Mouse (Mus musculus) embryonic facial prominence, embryonic 11.5 days (tissue): ENCODE results near the gene Ston2. TPM values are rescaled to one million over a fixed set of nuclear protein-coding genes. Genes with fewer than 3 reads are reported as not detected.

Source experiments
- ATAC-seq: fragments of 200-750 bp; cut with Nextera tagmentation; replicated peaks from 2 replicates; pipeline ENCODE4 v1.8.0; 2017; ENCODE audit warnings: low read depth; ENCODE audit not compliant: insufficient number of reproducible peaks, low FRiP score, low TSS enrichment
- DNase-seq: peaks from one replicate; pipeline ENCODE4 v3.0.0-alpha.2; 2015; ENCODE audit warnings: low spot score
- H3K27ac ChIP-seq: fragments of 300-500 bp; sonication (generic); replicated peaks from 2 replicates; pipeline ENCODE4 v1.5.1; 2014; ENCODE audit warnings: mild to moderate bottlenecking, low read depth, low read length, control low read depth
- H3K27me3 ChIP-seq: fragments of 300-500 bp; sonication (generic); 2 replicates; pipeline ENCODE4 v1.6.1; 2014; ENCODE audit warnings: mild to moderate bottlenecking, low read length, moderate library complexity, mixed read lengths; ENCODE audit not compliant: control insufficient read depth, insufficient read depth
- H3K36me3 ChIP-seq: fragments of 300-500 bp; sonication (generic); replicated peaks from 2 replicates; pipeline ENCODE4 v1.6.1; 2014; ENCODE audit warnings: low read depth, mild to moderate bottlenecking, low read length, moderate library complexity, mixed read lengths; ENCODE audit not compliant: control insufficient read depth, insufficient read depth
- H3K4me1 ChIP-seq: fragments of 300-500 bp; sonication (generic); 2 replicates; pipeline ENCODE4 v1.6.1; 2014; ENCODE audit warnings: low read length, mixed read lengths; ENCODE audit not compliant: control insufficient read depth, insufficient read depth
- H3K4me2 ChIP-seq: fragments of 300-500 bp; sonication (generic); 2 replicates; pipeline ENCODE4 v1.6.1; 2014; ENCODE audit warnings: low read depth, mild to moderate bottlenecking, control low read depth, low read length, moderate library complexity
- H3K4me3 ChIP-seq: fragments of 300-500 bp; sonication (generic); 2 replicates; pipeline ENCODE4 v1.5.1; 2014; ENCODE audit warnings: low read depth, low read length, control low read depth
- H3K9ac ChIP-seq: fragments of 300-500 bp; sonication (generic); replicated peaks from 2 replicates; pipeline ENCODE4 v1.6.1; 2014; ENCODE audit warnings: mild to moderate bottlenecking, control low read depth, low read length
- H3K9me3 ChIP-seq: fragments of 300-500 bp; sonication (generic); replicated peaks from 2 replicates; pipeline ENCODE4 v1.6.1; 2016; ENCODE audit warnings: mild to moderate bottlenecking, low read length, inconsistent platforms, mixed read lengths; ENCODE audit not compliant: control insufficient read depth
- WGBS: fragments of 180-500 bp; shearing (Covaris S2); extraction: QIAGEN DNeasy Blood & Tissue Kit; methylation state at CpG from one replicate; pipeline ENCODE4 v1.1.7; 2014; 5-methylcytosine and 5-hydroxymethylcytosine counted together
- polyA plus RNA-seq: library from polyadenylated mRNA; unstranded; fragments of >200 nt; fragmentation: Nextera tagmentation; extraction: Ambion mirVana; gene quantifications from 2 replicates; pipeline ENCODE4 v1.2.1, GENCODE M21; 2014

Gene Ston2
- polyA plus RNA-seq, 1 experiment from 2014 or later, result 5.4 TPM

GRCm38 (mm10) chr12:91604600-91604999 is 183.6 kb downstream of the Ston2 start:
- Histone ChIP-seq H3K27ac (no peak overlapping the region), H3K9me3 (no peaks in the 10 kb centered on the region), H3K4me3 (no peak overlapping the region), H3K4me1 (no peaks in the 10 kb centered on the region), H3K27me3 (no peaks in the 10 kb centered on the region), H3K36me3 (no peaks in the 10 kb centered on the region), H3K9ac (no peak overlapping the region), H3K4me2 (no peak overlapping the region)
- WGBS, result 42% methylated on average over 6 of the region's 6 CpGs
- DNase-seq, result peak; percentile 53
- ATAC-seq, result no peak

GRCm38 (mm10) chr12:91592128-91592527 is 196.1 kb downstream of the Ston2 start:
- Histone ChIP-seq H3K27ac (no peak overlapping the region), H3K4me1 (no peaks in the 10 kb centered on the region; the same call in 1 of the 2 replicates), H3K9me3 (no peaks in the 10 kb centered on the region), H3K9ac (no peak overlapping the region), H3K27me3 (no peaks in the 10 kb centered on the region), H3K36me3 (no peaks in the 10 kb centered on the region), H3K4me2 (no peak overlapping the region), H3K4me3 (no peak overlapping the region)
- no peak for DNase-seq
- WGBS, result 99% methylated on average over 3 of the region's 3 CpGs
- ATAC-seq, result no peak

DNA sequence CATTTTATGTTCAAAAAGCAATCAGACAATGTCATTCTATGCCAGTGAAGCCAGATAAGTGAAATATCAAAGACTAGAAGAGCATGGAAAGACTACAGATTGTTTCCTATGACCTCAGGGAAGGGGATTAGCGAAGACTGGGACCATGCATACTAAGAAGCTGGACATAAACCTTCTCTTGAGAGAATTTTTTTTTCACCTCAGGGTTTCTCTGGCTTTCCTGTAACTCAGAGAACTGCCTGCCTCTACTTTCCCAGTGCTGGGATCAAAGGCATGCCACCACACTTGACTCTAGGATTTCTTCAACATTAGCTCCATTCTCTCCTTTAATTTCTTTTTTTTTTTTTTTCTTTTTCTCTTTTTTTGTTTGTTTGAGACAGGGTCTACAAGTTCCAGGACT is 197.0 kb downstream of the Ston2 start:
- peak overlapping the region; percentile 91; the same call in 1 of the 2 replicates for H3K27ac ChIP-seq
- WGBS, result 82% methylated on average over 1 of the region's 1 CpGs
- no peaks in the 10 kb centered on the region for H3K27me3 ChIP-seq
- DNase-seq (no peak), ATAC-seq (no peak)
- no peaks in the 10 kb centered on the region; the same call in 1 of the 2 replicates for H3K4me1 ChIP-seq
- H3K36me3 ChIP-seq, result no peaks in the 10 kb centered on the region
- peak overlapping the region; percentile 61 for H3K4me2 ChIP-seq
- no peak overlapping the region; the same call in 1 of the 2 replicates for H3K4me3 ChIP-seq
- peak overlapping the region; percentile 80 for H3K9ac ChIP-seq
- no peaks in the 10 kb centered on the region for H3K9me3 ChIP-seq

DNA sequence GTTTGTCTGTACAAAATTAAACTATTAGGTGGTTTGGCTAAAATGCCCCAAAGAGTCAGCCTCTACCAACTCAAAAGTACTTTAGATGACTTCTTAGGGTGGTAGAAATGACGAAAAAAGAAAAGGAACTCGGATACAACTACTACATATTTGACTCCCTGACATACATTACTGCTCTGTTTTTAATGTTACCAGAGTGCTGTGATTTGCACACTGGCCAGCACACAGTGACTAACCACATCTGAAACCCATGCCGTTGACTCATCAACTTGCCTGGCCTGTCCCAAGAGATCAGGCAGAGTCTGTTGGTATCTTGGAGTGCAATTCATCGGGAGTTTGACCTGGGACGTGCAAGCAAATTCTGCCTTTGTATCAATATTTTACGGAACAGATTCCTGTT is 197.5 kb downstream of the Ston2 start:
- H3K9me3 ChIP-seq, result no peaks in the 10 kb centered on the region
- peak; percentile 27 for DNase-seq
- WGBS, result 32% methylated on average over 6 of the region's 6 CpGs
- peak overlapping the region; percentile 96 for H3K4me3 ChIP-seq
- H3K4me1 ChIP-seq, result no peaks in the 10 kb centered on the region; the same call in 1 of the 2 replicates
- H3K27ac ChIP-seq, result peak overlapping the region; percentile 91
- no peak for ATAC-seq
- H3K36me3 ChIP-seq, result peaks cover 3% of the 10 kb centered on the region
- peak overlapping the region; percentile 61 for H3K4me2 ChIP-seq
- peak overlapping the region; percentile 80 for H3K9ac ChIP-seq
- H3K27me3 ChIP-seq, result no peaks in the 10 kb centered on the region

DNA sequence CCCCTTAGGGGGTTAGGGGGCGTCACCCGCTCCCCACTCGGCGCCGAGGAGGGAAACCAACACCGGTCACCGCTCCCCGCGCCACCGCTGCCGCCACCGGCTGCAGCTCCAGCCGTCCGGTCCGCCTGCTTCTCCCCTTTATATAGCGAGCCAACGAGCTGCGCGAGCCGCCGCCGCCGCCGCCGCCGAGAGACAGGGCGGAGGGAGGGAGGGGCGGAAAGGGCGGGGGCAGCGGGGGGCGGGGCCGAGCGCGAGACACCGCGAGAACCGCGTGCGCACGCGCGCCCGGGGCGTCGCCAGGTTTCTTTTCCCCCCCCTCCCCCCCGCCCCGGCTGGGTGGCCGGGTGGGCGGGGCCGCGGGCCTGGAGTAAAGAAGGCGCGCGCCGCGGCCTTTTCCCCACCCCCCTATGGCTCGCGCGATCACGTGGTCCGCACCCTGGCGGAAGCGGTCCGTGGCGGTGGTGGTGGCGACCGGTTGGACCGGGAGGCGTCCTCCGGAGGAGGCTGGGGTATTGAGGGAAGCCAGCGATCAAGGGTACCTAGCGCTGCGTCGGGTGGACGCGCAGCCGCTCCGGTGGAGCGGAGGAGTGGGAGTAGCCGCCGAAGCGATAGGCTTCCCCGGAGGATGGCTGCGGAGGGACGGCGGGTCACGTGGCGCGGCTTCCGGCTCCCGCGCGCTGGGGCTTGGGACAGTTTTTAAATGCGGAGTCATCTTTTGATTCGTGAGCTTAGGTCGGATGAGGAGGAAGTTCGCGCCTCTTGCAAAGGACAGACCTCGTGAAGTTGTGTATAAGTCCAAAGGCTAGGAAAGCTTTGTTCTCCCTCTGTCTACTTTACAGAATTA is 198.1 kb downstream of the Ston2 start, which contains the start of gene Gtf2a1:
Gene Gtf2a1, minus strand, starts transcription at position 641 of the 844 bp plus-strand sequence.
- H3K27me3 ChIP-seq, result no peaks in the 10 kb centered on the region
- H3K4me2 ChIP-seq, result peak within 1 kb of the TSS; percentile 61
- H3K4me3 ChIP-seq, result peak within 1 kb of the TSS; percentile 96
- peak within 1 kb of the TSS; percentile 100 for H3K27ac ChIP-seq
- H3K9me3 ChIP-seq, result no peaks in the 10 kb centered on the region
- H3K36me3 ChIP-seq, result peaks cover 4% of the 10 kb centered on the region
- under 1% methylated on average over 44 of the region's 99 CpGs for WGBS
- peak within 1 kb of the TSS; percentile 100 for H3K9ac ChIP-seq
- DNase-seq (peak; percentile 97), ATAC-seq (peak; percentile 83)
- H3K4me1 ChIP-seq, result no peaks in the 10 kb centered on the region; the same call in 1 of the 2 replicates

DNA sequence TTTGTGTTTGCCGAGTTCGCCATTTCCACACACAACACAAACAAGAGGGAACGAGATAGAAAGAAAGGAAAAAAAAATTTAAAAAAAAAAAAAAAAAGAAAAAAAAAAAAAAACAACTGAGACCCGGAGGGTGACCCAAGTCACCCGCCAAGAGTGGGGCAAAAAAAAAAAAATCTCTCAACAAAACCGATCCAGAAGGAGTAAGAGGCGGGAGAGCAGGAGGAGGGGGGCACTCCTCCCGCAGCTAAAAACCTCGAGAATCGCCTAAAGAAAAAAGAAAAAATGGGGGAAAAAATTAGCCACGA is 198.7 kb downstream of the Ston2 start:
- Histone ChIP-seq H3K4me2 (no peak overlapping the region; the same call in 1 of the 2 replicates), H3K9ac (peak overlapping the region; percentile 100), H3K4me1 (no peaks in the 10 kb centered on the region; the same call in 1 of the 2 replicates), H3K4me3 (peak overlapping the region; percentile 96), H3K36me3 (peaks cover 5% of the 10 kb centered on the region), H3K9me3 (no peaks in the 10 kb centered on the region), H3K27me3 (no peaks in the 10 kb centered on the region), H3K27ac (peak overlapping the region; percentile 100)
- WGBS, result 0% methylated on average over 11 of the region's 11 CpGs
- ATAC-seq (no peak), DNase-seq (no peak)

GRCm38 (mm10) chr12:91588670-91589541 is 199.3 kb downstream of the Ston2 start:
- ATAC-seq (no peak), DNase-seq (peak; percentile 61)
- peaks cover 5% of the 10 kb centered on the region for H3K36me3 ChIP-seq
- peak overlapping the region; percentile 100 for H3K9ac ChIP-seq
- H3K4me1 ChIP-seq, result no peaks in the 10 kb centered on the region; the same call in 1 of the 2 replicates
- no peaks in the 10 kb centered on the region for H3K9me3 ChIP-seq
- peak overlapping the region; percentile 96 for H3K4me3 ChIP-seq
- WGBS, result under 1% methylated on average over 72 of the region's 83 CpGs
- no peaks in the 10 kb centered on the region for H3K27me3 ChIP-seq
- H3K27ac ChIP-seq, result peak overlapping the region; percentile 100
- H3K4me2 ChIP-seq, result peak overlapping the region; percentile 25
